Mouse (Mus musculus): Measurements from ENCODE around the gene Ptpn4.

Gene Ptpn4

DNA sequence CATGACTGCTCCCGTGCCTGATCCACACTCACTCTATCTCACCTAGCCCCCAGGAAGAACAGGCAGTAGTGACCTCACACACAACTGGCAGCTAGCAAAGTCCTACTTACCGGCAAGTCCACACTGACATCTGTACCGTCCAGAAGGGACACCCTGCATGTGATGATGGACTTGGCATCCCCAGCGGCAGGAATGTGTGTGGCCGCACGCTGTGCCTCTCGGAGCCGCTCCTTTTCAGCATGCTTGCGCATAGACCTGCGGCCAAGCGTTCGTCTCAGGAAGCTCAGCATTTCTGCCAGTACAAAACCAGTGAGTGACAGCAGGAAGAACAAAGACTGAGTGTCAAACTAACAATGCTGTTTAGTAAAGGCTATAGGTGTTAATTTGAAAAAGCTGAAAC is 195.0 kb downstream of the Ptpn4 start:
- DNase-seq (ENCODE audit: low read depth, low spot score) = peak; percentile 39

DNA sequence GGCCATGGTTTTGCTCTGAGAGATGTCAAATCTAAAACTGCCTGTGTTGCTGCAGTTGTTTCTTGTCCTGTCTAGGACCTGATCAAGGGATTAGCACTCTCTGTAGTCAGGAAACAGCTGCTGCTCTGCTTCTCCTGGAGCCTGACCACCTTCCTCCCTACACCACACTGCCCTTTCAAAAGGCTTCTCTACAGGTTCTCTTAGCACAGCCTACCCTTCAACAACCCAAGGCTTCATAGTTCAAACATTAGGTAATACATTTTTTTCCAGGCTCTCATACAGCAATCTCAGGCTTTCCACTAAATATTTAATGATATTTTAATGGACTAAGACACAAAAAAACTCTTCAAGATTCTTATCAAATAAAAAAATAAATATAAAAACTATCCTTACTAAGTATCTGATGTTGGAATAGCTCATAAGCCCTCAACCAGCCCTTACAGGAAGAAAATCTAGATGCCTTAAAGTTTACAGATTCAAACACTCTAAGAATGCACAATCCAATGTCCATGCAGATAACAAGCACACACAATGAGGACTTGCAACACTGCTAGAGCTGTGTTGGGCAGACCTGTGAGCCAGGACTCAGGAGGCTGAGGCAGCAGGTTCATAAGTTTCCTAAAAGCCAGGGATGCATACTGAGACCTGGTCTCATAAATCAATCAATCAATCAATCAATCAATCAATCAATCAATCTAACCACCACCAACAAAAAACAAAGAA is 196.2 kb downstream of the Ptpn4 start:
- no peak for DNase-seq (ENCODE audit: low read depth, low spot score)

DNA sequence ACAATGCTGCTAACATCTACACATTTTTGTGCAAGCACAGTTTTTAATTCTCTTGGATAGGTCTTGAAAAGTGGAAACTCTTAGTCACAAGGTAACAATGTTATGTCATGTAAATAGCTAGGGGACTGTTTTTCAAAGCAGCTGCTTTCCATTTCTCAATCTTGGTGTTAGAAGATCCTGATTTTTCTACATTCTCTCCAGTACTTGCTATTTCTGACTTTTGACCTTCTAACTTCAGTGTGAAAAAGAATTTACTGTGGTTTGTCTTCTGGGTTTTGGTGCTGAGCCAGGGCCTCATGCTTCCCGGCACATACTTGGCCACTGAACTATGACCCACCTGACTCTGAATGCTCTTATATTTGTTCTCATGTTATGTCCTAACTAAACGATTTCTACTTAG is 197.4 kb downstream of the Ptpn4 start:
- DNase-seq (ENCODE audit: low read depth, low spot score) = no peak

DNA sequence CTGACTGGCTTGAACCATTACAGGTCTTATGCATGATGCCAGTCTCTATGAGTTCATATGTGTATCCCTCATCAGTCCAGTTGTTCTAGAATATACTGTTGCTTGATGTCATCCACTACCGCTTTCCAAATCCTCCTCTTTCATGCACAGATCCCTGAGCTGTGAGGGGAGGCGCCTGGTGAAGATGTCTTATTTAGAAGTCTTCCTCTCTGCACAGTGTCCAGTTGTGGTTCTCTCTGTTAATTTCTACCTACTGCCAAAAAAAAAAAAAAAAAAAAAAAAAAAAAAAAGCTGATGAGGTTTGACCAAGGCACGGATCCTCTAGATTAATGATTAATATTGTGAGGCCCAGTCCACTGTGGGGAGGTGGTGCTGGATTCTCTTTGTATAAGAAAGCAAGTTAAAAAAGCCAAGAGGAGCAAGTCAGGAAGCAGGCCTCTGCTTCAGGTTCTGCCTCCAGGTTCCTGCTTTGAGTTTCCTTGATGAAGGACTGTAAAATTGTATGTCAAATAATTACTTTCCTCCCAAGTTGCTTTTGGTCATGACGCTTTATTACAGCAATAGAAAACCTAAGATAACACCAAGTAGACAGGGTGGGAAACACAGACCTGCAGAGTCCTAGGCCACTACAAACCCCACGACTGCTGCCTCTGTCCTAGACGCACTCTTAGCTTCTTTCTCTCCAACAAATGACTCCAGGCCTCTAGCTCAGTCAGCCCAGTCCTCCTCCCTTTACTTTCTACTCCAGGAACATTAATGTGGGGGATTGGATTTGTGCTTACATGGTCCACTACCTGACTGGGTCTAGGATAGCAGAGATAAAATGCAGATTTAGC is 200.0 kb downstream of the Ptpn4 start:
- DNase-seq (ENCODE audit: low read depth, low spot score) = no peak

DNA sequence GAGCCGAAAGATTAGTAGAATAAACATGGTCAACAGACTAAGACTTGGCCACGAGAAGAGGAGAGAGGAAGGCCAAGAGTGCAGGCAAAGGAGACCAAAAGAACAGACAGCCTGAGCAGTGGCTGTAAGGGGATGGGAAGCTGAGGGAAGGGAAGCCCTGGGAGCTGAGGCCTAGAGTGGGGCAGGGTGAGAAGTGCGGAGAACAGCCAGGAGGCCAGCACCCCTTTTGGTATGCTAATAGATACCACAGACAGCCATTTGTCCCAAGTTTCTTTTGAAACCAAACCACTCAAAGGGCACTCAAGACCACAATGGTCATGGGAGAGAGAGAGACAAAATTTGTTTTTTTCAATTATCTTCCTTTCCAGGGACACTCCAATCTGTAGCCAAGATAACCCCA is 202.7 kb downstream of the Ptpn4 start:
- DNase-seq (ENCODE audit: low read depth, low spot score) = peak; percentile 36

DNA sequence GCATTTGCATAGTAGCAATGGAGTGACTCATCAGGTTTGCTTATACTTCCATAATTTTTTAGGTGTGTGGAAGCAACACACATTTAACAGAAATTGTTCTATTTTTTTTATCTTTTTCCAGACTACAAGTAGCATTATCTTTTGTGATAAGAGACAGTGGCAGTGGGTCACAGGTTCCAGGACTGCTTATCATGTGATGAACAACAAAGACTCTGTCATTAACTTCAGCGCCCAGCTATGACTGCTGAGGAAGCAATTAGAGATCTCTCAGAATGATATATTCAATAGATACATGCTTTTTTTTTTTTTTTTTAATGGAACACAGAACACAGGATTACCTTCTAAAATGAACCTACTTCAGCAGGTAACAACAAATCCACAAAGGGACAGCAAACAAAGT is 207.0 kb downstream of the Ptpn4 start:
- no peak for DNase-seq (ENCODE audit: low read depth, low spot score)

DNA sequence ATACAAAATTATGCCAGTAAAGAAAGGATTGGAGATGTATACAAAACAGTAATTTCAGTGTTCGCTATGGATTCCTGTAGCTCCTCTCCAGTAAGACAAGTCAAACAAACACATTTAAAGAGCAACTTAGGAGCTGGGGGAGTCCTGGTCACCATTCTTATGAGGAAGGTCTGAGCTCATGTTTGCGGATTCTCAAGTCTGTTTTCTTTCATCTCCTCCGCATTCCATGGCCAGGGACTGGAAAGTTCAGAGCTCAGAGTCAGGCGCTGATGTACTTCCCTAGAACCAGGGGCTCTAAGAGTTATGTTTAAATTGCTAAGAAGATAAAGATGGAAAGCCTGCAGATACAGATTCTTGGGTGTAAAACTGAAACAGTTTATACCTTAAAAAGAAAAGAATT is 210.6 kb downstream of the Ptpn4 start:
- DNase-seq (ENCODE audit: low read depth, low spot score) = no peak

DNA sequence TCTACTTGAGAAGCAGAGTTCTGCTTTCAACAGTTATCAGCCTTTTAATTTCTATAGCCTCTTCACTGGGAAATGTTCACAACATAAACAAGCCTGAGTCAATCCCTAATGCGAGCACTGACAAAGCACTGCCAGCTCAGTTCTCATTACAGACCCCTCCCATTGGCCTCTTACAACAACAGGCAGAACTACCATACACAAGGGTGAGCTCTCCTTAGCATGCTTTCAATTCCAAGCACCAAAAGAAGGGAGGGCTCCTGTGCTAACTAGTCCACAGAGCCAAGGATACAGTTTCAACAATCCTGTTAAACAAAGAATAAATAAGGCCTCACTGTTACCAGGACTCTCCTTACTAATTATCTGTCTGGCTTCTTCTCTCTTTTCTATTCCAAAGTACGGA is 213.0 kb downstream of the Ptpn4 start:
- DNase-seq (ENCODE audit: low read depth, low spot score) = no peak

DNA sequence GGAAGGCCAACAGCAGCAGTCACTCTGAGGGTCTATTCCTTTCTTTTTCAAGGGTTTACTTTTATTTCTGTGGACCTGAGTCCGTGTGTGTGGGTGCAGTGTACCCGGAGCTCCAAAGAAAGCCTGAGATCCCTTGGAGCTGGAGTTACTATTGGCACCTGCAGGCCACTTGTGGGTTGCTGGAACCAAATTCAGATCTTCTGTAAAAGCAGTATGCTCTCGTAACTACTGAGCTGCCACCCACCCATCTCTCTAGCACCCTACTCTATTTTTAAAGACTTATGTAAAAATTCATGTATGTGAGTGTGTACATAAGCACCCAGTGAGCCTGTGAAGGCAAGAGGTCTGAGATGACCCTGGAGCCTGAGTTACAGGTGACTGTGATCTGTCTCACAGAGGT is 232.0 kb downstream of the Ptpn4 start:
- DNase-seq (ENCODE audit: low read depth, low spot score) = no peak

Data from WW6 (cell line).